Mouse (Mus musculus): Measurements from ENCODE around the gene Ube2dnl2. TPM values are rescaled to one million over a fixed set of nuclear protein-coding genes. Genes with fewer than 3 reads are reported as not detected.

Ube2dnl2 gene
- polyA plus RNA-seq (2015; fragmentation: Nextera tagmentation; extraction: Ambion mirVana) = not detected in 2 replicates

DNA sequence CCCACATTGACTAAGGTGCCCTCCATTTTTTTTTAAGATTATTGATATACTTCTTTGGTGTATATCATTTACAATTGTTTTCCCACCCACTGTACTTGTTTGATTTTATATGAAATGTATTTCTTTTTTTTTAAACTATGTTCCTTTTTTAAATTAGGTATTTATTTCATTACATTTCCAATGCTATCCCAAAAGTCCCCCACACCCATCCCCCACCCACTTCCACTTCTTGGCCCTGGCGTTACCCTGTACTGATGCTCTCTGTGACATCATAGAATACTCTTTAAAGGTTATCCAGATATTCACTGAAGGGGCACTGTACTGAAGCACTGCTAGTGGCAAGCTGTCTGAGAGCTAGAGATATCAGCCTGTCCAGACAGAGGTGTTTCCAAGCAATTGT, at the start of gene Ube2dnl2:
Gene Ube2dnl2, plus strand, starts transcription at position 301 of the 400 bp plus-strand sequence.
- Histone ChIP-seq H3K9ac (ENCODE audit: low read depth, low read length) (no peak within 1 kb of the TSS), H3K4me1 (ENCODE audit: control insufficient read depth, low read depth, low read length) (no peaks in the 10 kb centered on the region), H3K27ac (ENCODE audit: low read length) (no peak within 1 kb of the TSS), H3K9me3 (replicated peaks; ENCODE audit: control insufficient read depth, low read length) (no peaks in the 10 kb centered on the region), H3K4me3 (ENCODE audit: low read depth, low read length) (no peak within 1 kb of the TSS), H3K4me2 (ENCODE audit: low read depth, low read length) (no peak within 1 kb of the TSS), H3K36me3 (ENCODE audit: control insufficient read depth, insufficient read depth) (no peaks in the 10 kb centered on the region), H3K27me3 (ENCODE audit: control insufficient read depth, insufficient read depth, low read depth, low read length) (no peaks in the 10 kb centered on the region)
- no peak for ATAC-seq (ENCODE audit: low read depth)
- 48% methylated on average over 1 of the region's 1 CpGs for WGBS (ENCODE audit: insufficient replicate concordance)

DNA sequence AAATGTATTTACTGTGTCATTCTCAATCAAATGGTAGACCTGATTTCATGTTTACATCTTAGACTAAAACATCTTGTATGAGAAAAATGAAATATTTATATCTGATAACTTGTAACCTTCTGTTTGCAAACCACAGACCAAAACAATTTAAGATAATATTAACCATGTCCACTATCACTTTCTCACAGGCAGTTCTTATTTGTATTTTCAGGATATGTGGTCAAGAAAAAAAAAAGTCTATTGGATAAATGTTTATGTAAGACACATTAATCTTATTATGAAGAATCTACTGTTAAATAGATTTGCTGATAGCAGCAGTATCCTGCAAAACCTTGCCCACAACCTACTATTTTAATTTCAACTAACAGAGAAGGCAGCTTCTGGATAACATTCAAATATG, 11.9 kb upstream of the Ube2dnl2 start:
- Histone ChIP-seq H3K4me1 (ENCODE audit: control insufficient read depth, low read depth, low read length) (no peaks in the 10 kb centered on the region), H3K36me3 (ENCODE audit: control insufficient read depth, insufficient read depth) (no peaks in the 10 kb centered on the region), H3K27me3 (ENCODE audit: control insufficient read depth, insufficient read depth, low read depth, low read length) (no peaks in the 10 kb centered on the region), H3K9me3 (replicated peaks; ENCODE audit: control insufficient read depth, low read length) (no peaks in the 10 kb centered on the region), H3K9ac (ENCODE audit: low read depth, low read length) (no peak overlapping the region), H3K4me2 (ENCODE audit: low read depth, low read length) (no peak overlapping the region), H3K4me3 (ENCODE audit: low read depth, low read length) (no peak overlapping the region), H3K27ac (ENCODE audit: low read length) (no peak overlapping the region)
- no peak for ATAC-seq (ENCODE audit: low read depth)

DNA sequence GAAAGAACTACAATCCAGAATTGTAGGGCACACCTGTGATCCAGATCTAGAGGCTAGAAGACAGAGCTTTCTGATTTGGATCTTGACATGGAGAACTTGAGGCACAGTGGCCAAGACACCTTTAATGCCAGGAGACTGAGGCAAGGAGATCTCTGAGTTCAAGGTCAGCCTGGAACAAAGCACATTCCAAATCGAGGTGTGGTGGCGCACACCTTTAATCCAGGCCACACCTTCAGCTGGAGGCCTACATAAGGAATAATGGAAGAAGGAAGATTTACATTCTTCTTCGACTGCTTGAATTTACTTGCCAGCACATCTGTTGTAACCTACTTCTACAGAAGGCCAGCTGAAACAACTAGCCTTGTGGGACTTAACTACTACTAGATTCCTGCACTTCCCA, 9.9 kb upstream of the Ube2dnl2 start:
- Histone ChIP-seq H3K36me3 (ENCODE audit: control insufficient read depth, insufficient read depth) (no peaks in the 10 kb centered on the region), H3K27ac (ENCODE audit: low read length) (no peak overlapping the region), H3K4me1 (ENCODE audit: control insufficient read depth, low read depth, low read length) (no peaks in the 10 kb centered on the region), H3K4me2 (ENCODE audit: low read depth, low read length) (no peak overlapping the region), H3K27me3 (ENCODE audit: control insufficient read depth, insufficient read depth, low read depth, low read length) (no peaks in the 10 kb centered on the region), H3K9ac (ENCODE audit: low read depth, low read length) (no peak overlapping the region), H3K9me3 (replicated peaks; ENCODE audit: control insufficient read depth, low read length) (no peaks in the 10 kb centered on the region), H3K4me3 (ENCODE audit: low read depth, low read length) (no peak overlapping the region)
- no peak for ATAC-seq (ENCODE audit: low read depth)
- 69% methylated on average over 3 of the region's 3 CpGs for WGBS (ENCODE audit: insufficient replicate concordance)

DNA sequence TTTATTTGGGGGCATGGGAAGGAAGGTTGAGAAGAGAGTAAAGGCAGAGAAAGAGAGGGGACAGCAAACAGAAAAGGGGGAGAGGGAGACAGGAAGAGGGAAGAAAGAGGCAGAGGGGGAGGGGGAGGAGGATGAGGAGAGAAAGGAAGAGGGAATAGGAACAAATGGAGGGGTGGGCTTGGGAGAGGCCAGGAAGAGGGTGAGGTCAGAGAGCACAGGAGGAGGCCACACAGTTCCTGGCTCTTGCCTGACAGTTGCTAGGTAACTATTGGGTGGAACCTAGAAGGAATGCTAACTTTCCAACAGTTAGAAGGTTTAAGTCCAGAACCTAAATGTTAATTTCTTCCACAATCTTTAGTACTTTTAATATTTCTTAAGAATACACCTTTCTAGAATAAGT, 4.0 kb upstream of the Ube2dnl2 start:
- Histone ChIP-seq H3K4me3 (ENCODE audit: low read depth, low read length) (no peak overlapping the region), H3K4me2 (ENCODE audit: low read depth, low read length) (no peak overlapping the region), H3K27ac (ENCODE audit: low read length) (no peak overlapping the region), H3K27me3 (ENCODE audit: control insufficient read depth, insufficient read depth, low read depth, low read length) (no peaks in the 10 kb centered on the region), H3K9ac (ENCODE audit: low read depth, low read length) (no peak overlapping the region), H3K9me3 (replicated peaks; ENCODE audit: control insufficient read depth, low read length) (no peaks in the 10 kb centered on the region), H3K4me1 (ENCODE audit: control insufficient read depth, low read depth, low read length) (no peaks in the 10 kb centered on the region), H3K36me3 (ENCODE audit: control insufficient read depth, insufficient read depth) (no peaks in the 10 kb centered on the region)
- ATAC-seq (ENCODE audit: low read depth) = no peak

DNA sequence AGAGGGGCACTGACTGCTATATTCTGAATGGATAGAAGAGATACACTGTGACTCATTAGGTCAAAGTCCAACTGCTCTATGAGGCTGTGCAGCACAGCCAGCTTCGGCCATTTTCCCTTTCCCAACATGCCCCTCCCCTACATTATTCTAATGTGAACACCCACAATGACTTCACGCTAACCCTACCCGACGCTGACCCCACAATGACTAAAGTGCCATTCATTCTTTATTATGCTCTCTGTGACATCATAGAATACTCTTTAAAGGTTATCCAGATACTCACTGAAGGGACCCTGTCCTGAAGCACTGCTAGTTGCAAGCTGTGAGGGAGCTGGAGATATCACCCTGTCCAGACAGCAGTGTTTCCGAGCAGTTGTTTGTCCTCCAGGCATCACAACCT, 2.7 kb upstream of the Ube2dnl2 start, which contains the start of gene Ube2dnl1:
Gene Ube2dnl1, plus strand, starts transcription at position 301 of the 400 bp plus-strand sequence.
- H3K27me3 ChIP-seq (ENCODE audit: control insufficient read depth, insufficient read depth, low read depth, low read length) = no peaks in the 10 kb centered on the region
- no peaks in the 10 kb centered on the region for H3K36me3 ChIP-seq (ENCODE audit: control insufficient read depth, insufficient read depth)
- H3K4me2 ChIP-seq (ENCODE audit: low read depth, low read length) = no peak within 1 kb of the TSS
- WGBS (ENCODE audit: insufficient replicate concordance) = 68% methylated on average over 5 of the region's 5 CpGs
- H3K9ac ChIP-seq (ENCODE audit: low read depth, low read length) = no peak within 1 kb of the TSS
- no peaks in the 10 kb centered on the region for H3K4me1 ChIP-seq (ENCODE audit: control insufficient read depth, low read depth, low read length)
- H3K9me3 ChIP-seq (replicated peaks; ENCODE audit: control insufficient read depth, low read length) = no peaks in the 10 kb centered on the region
- H3K4me3 ChIP-seq (ENCODE audit: low read depth, low read length) = no peak within 1 kb of the TSS
- ATAC-seq (ENCODE audit: low read depth) = no peak
- H3K27ac ChIP-seq (ENCODE audit: low read length) = no peak within 1 kb of the TSS

DNA sequence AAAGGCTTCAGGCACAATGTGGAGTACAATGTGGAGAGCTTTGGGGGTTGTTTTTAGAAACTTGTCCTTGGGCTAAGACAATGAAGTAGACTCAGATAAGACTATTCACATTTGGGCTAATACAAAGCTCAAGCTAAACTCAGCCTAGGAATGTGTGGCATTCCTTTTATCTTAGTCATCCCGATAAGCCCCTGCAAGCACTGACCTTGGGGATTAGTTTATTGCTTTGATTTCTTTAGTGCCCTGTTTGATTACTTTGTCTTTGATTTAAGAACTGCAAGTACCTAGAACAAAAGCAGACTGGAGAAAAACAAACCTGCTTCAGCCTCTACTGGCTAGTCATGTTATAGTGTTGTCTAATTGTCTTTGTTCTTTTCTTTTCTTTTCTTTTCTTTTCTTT, 47.7 kb downstream of the Ube2dnl2 start:
- Histone ChIP-seq H3K27ac (ENCODE audit: low read length) (no peak overlapping the region), H3K36me3 (ENCODE audit: control insufficient read depth, insufficient read depth) (no peaks in the 10 kb centered on the region), H3K4me3 (ENCODE audit: low read depth, low read length) (no peak overlapping the region), H3K27me3 (ENCODE audit: control insufficient read depth, insufficient read depth, low read depth, low read length) (no peaks in the 10 kb centered on the region), H3K9ac (ENCODE audit: low read depth, low read length) (no peak overlapping the region), H3K4me2 (ENCODE audit: low read depth, low read length) (no peak overlapping the region), H3K9me3 (replicated peaks; ENCODE audit: control insufficient read depth, low read length) (no peaks in the 10 kb centered on the region), H3K4me1 (ENCODE audit: control insufficient read depth, low read depth, low read length) (no peaks in the 10 kb centered on the region)
- ATAC-seq (ENCODE audit: low read depth) = no peak
- 36% methylated on average over 1 of the region's 1 CpGs for WGBS (ENCODE audit: insufficient replicate concordance)

Other genes starting within 250 kb of the Ube2dnl2 start
- not detected in 2 replicates for gene Ube2dnl1, start 2.6 kb upstream of the Ube2dnl2 start, polyA plus RNA-seq (2015; fragmentation: Nextera tagmentation; extraction: Ambion mirVana)